Mouse (Mus musculus) erythroblast, embryonic 14.5 days (primary cell): Measurements from ENCODE around the gene Nrp1.

Experiments
- GATA1 ChIP-seq: IDR thresholded peaks from 2 replicates; pipeline ENCODE4 v1.6.1; 2012; ENCODE audit warnings: low read length, inconsistent platforms, mixed read lengths
- TAL1 ChIP-seq: IDR thresholded peaks from 3 replicates; pipeline ENCODE4 v1.6.1; 2012; ENCODE audit warnings: low read length, inconsistent platforms, mixed read lengths

GRCm38 (mm10) chr8:128356170-128356569, 2.2 kb upstream of the Nrp1 start:
- no peak for TF ChIP-seq TAL1
- TF ChIP-seq GATA1 = no peak
